Mouse (Mus musculus): ENCODE measurements around the gene Ubtf.

Gene Ubtf

GRCm38 (mm10) chr11:102263211-102263610, 56.3 kb downstream of the Ubtf start:
- no peak for DNase-seq (ENCODE audit: low spot score)

GRCm38 (mm10) chr11:102258521-102258920, 61.0 kb downstream of the Ubtf start:
- peak; percentile 49 for DNase-seq (ENCODE audit: low spot score)

GRCm38 (mm10) chr11:102258095-102258494, 61.4 kb downstream of the Ubtf start:
- no peak for DNase-seq (ENCODE audit: low spot score)

GRCm38 (mm10) chr11:102257514-102257913, 62.0 kb downstream of the Ubtf start:
- peak; percentile 64 for DNase-seq (ENCODE audit: low spot score)

Data from retina, embryonic 14.5 days (tissue).